Mouse (Mus musculus) A20 (cell line): ENCODE results near the gene Slc30a3.

ENCODE experiments used
- DNase-seq: peaks from one replicate; pipeline ENCODE4 v3.0.0-alpha.2; 2011; ENCODE audit warnings: low read depth, low spot score

Gene Slc30a3

DNA sequence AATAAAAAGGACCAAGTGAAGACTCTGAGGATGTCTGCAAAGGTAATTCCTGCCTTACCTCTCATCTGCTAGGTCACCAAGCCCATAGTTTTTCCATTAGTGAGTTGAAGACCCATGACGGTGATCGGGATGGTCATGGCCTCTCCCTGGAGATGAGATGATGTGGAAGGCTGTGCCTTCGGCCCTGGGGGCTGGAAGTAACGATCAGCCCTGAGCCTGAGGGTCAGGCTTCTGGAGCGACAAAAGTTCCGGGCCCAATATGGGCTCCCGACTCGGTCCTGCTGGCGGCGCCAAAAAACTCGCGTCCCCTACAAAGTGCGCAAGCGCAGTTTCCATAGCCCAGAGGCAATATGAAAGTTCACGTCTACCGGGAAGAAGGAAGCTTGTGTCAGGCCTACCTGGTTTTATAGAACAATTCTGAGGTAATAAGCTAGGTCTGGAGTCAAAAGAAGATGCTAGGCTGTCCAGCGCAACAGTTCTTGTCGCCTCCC, at the start of gene Slc30a3:
TSS of gene Slc30a3 (minus strand) at position 238 of the 491 bp plus-strand sequence.
- no peak for DNase-seq

DNA sequence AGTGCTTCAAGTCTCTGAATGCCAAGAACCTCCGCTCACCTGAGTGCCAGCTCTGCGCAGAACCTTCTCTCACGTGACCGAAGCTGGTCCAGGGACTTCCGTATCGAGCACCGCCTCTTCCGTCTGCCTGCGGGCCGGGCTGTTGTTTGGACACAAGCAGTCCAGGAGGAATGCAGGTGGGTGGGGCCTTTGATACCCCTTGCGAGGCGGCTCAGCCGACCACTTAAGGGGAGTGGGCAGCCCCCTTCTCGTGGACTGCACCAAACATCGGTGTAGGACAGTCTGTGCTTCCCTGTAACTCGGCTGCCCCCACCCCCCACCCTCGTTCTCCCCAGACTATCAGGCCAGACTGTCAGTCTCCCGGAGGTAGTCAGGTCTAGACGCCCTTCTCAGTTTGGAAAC, 46.1 kb upstream of the Slc30a3 start, which contains the start of gene Mpv17:
TSS of gene Mpv17 (minus strand) at position 100 of the 402 bp plus-strand sequence.
- DNase-seq, result peak; percentile 89

DNA sequence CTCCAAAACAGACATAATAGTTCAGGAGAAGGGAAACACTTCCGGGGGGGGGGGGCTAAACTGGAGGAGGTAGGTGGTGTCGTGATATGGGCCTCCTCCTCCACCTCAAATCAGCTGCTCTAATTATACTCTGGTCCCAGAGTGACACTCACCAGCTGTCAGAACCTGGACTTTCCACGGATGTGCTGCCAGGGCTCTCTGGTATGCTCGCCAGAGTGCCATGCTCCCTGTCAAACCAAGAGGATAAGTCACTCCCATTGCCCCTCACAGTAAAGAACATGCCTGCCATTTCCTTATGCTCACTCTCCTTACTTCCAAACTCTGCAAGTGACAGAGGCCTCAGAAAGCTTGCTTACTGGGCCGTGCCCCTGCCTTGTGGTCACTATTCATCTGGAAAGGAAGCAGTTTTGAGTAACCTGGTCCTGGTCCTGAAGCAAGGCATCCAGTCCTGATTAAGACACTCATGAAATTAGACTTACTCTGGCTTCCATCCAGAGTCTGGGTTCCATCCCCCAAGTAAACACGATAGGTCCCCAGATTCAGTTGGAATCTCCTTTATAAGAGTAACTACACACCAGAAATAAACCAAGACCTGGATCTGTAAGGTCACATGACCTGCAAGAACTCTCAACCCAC, 45.6 kb upstream of the Slc30a3 start:
- no peak for DNase-seq

DNA sequence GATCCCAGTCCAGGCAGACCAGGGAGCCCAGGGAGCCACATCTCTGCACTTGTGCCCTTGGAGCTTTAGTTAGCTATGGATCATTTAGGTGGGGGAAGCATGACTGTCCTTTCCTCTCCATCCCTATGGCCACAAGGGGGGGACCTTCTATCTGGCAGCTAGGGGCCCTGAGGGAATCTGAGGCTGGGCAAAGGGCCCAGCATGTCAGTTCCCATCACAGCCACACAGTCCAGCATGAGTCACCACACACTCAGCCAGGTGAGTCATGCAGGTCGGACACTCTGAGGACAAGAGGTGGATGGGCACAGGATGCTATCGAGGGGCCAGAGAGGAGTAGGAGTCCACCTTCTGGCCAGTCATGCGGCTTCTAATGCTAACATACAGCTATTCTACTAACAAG, 43.7 kb upstream of the Slc30a3 start:
- no peak for DNase-seq

DNA sequence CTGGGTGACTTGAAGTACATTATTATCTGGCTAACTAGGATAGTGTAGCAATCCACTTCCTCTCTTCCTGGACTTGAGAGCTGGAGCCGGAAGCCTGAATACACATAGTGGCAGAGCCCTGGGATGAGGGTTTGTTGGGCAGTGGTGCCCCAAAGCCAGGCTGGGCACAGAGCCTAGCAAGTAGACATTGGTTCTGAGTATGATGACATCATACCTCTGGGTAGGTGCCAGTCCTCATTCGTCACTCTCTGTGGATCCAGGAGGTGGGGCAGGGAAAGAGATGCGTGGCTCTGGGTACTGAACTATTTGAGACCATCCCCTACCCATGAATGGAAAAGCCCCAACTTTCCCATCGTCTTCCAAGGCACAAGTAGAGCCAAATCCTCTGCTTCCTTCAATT, 41.7 kb upstream of the Slc30a3 start:
- DNase-seq, result no peak

DNA sequence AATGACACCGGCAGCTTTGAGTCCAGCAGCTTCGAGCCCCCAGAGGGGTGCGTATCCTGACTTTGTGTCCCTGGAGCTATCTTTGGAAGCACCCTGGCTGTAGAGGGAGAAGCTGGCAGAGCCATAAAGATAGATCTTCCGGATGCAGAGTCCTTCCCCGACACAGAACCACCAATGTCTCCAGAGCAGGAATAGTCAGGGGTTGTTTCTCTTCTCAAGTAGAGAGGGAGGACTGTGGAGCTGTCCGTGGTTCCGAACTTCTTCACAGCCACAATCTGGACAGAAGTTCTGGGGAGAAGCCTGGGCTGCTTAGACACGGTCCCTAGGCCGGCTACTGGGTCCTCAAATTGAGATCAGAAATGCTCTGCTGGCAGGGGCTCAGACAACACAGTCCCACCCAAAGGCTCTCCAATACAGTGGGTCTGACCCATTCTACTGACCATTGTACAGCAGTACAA, 31.0 kb upstream of the Slc30a3 start:
- DNase-seq, result no peak

DNA sequence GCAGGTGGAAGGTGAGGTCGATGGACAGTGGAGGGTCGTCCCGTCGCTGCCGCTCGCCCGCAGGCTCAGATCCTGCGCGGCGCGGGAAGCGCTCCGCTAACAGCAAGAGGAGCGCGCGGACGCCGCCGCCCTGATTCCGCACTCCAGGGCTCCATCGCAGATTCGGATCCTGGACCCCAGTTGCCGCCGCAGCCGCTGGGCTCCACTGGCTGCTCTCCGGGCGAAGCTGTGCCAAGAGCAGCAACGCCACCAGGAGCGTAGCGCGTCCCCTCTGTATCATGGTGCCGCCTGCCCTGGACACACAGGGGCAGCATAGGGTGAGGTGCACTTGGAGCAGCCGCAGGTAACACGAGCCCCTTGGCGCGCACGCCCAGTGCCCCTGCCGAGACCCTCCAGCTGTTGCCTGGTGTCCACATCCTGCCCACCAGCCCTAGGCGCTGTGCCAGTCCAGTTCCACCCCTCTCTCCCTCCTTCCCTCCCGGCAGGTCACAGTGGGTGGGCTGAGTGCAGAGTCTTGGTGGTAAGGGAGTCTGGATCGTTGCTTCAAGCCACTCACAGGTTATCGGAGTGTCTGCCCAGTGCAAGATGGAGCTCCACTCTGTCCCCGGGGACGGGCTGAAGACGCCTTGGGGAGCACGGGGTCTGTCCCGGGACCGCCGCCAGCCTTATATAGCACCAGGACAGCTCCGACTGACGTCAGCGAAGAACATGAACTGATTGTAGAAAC, 30.4 kb upstream of the Slc30a3 start, which contains the start of gene Ucn:
TSS of gene Ucn (minus strand) at position 589 of the 727 bp plus-strand sequence.
- no peak for DNase-seq

DNA sequence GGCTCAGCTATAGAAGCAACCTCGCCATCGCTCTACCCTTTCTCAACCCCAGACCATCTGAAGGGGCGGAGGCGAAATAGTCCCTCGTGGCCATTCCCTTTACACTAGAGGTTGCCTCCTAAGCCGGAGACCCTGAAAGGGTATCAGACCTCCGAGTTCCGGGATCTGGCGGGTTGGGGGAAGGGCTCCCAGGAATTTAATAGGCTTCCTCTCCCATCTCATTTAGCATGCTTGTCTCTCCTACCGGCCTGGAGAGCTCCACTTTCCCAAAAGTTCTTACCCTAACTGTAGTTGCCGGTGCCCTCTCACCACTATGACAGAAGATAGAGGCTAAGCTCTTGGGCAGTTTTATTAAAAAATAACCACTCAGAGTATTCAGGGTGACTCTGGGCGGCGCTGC, 29.6 kb upstream of the Slc30a3 start:
- DNase-seq, result no peak

DNA sequence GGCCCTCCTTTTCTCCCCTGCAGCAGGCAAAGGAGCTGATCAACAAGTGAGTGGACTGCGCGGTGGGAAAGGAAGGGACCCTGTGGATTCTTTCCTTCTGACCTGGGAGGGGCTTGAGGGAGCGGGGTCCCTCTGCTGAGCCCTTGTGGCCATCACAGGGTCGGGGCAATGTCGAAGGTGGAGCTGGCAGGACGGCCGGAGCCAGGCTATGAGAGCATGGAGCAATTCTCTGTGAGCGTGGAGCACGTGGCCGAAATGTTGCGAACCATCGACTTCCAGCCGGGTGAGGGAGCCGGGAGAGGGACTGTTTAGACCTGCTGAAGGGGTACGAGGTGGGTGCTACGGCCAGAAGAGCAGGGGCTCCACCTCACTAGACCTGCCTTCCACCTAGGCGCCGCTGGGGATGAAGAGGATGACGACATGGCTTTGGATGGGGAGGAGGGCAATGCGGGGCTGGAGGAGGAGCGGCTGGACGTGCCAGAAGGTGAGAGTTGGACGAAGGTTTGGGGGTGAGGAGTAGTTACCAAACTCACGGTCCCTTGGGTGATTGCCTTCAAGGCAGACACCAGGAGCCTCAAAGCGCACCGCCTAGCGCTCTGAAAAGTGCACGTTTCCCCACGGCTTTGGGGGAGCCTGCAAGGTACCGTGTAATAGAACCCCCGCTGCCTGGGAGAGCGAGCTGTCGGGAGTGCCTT, 28.8 kb upstream of the Slc30a3 start:
- no peak for DNase-seq

DNA sequence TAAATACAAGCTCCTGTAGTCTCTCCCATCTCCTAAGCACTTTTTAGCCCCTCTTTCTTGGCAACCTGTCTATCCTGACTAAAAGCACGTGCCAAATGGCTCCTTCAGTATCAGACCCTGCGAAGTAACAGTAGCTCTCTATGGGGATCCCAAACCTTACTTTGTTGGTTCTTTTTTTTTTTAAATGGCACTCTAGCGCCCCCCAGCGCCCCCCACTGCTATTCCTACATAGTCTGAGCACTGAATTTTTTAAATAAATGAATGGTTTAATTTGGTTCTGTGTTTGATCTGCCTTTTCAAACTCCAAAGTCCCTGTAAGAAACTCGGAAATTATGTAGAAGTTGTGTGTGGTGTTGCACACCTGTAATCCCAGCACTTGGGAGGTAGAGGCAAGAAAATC, 18.0 kb upstream of the Slc30a3 start:
- DNase-seq, result peak; percentile 45

DNA sequence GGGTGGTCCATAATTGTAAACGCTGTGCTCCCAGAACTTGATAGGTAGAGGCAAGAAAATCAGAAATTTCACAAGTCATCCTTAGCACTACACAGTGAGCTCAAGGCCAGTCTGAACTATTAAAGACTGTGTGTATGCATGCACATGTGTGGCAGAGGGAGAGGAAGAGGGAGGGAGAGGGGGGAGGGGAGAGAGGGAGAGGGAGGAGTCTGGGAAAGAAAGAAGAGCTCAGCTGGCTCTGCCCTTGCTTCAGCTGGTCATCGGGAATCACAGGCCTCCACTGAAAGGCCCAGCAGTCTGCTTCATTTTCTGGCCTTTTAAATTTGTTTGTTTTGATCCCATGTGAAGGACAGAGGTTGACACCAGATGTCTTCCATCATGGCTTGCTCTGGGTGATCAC, 15.4 kb upstream of the Slc30a3 start:
- DNase-seq, result no peak

DNA sequence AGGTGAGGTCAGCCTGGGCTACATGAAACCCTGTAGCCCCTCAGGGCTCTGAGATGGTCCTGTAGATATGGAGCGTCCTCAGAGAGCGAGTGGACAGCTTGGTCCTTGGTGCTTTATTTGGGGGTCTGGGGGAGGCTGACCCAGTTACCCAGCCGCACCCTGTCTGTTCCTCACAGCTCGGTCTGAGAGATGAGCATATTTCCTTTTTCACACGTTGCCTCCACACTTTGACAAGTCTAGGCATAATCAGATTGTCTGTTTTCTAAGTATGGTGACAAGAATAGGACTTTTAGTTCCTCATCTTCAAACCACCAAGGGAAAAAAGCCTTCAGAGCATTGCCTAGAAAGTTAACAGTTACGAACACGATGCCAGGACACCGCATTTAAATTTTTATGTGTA, 13.1 kb upstream of the Slc30a3 start:
- peak; percentile 24 for DNase-seq

DNA sequence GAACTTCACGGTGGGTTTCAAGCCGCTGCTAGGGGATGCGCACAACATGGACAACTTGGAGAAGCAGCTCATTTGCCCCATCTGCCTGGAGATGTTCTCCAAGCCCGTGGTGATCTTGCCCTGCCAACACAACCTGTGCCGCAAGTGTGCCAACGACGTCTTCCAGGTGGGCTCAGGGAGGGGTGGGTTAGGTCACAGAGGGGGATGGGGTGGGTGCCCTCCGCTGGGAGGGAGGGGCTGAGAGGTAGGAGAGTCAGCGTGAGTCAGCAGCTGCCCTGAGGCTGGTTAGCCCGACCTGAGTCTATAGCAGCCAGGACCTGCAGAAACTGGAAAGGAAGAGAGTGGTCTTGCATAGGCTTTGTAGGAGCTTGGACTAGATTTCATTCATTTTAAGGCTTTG, 8.9 kb upstream of the Slc30a3 start:
- DNase-seq, result no peak

DNA sequence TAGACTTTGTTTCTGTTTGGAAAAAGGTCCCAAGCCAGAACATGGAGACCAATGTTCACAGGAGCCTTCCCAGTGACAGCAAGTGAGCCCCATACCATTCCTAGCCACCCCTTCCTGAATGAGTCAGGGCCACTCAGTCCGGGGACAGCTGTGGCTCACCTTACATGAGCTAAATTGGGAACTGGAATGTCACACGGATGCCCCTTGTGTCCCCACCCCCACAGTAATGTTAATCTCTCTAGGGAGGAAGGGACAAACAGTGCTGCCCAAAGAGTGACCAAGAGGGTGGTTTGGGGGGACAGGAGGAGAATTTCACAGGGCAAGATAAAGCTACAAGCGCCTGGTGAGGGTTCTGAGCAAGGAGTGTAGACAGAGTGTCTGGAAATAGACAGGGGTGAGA, 8.3 kb upstream of the Slc30a3 start, which contains the start of gene Trim54:
TSS of gene Trim54 (plus strand) at position 359 of the 400 bp plus-strand sequence.
- DNase-seq, result no peak

DNA sequence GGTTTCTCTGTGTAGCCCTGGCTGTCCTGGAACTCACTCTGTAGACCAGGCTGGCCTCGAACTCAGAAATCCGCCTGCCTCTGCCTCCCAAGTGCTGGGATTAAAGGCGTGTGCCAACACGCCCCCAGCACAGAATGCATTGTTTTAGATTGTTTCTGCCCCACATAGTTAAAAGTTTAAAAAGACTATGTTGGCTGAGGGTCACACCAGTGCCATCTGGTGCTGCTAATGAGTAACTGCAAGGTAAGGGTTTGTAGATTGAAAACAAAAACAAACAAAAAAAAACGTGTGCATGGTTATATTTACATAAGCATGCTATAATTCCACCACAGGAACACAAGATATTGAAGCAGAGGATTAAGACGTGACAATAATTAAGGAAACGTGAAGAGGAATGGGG, 2.7 kb upstream of the Slc30a3 start:
- peak; percentile 41 for DNase-seq

DNA sequence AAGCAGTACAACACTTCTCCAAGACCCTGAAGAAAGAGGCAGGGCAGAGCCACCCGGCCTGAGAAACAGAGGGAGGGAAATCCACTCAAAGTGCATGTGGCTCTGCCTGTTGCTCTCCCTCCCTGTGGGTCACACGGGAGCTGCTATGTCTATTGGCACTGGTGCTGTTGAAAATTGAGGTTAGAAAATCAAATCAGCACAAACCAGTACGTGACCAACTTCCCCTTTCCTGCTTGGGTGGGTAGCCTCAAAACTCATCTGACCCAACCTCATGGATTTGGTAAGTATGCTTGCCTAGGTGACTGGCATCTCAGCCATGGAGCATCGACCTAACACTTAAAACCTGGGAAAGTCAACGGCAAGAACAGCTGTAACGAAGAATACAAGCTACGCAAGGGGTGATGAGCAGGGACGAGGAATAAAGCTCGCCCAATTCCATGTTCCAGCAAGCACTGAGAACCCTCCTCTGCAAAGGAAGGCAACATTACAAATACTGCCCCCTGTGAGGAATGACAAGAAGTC, 2.2 kb downstream of the Slc30a3 start, which contains the start of gene Dnajc5g:
TSS of gene Dnajc5g (plus strand) at position 472 of the 522 bp plus-strand sequence.
- no peak for DNase-seq

DNA sequence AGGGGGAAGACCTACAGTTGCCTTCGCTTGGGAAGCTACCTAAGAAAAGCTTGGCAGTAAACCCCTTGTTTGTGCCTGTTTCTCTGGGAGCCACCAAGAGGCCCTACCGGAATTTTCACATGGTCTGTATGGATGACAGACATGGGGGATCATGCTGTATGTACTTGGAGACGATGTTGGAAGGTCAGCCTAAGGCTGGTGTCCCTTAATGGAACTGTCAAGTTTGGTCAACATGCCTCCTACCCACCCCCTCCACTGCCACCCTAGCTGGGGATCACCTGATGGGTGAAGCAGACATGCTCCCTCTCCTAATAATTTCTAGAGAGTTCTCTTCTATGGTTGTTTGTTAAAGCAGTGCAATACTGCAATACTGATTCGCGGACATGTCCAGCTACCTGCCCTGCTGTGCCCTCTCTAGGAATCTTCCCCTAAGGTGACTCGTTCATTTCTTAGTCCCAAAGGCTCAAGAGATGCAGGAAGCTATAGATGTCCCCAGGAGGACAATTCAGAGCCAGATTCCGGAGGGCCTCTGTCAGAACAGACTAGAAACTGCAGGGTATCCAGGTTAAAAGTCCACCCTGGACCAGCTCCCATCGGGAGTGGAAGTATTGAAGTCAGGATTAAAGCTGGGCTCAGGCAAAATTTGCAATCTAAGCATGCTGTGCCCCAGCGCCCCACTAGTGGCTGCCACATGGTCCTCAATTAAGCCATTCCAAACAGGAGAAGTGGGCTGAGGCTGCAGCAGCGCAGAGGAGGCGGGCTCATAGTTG, 12.1 kb downstream of the Slc30a3 start:
- DNase-seq, result no peak

DNA sequence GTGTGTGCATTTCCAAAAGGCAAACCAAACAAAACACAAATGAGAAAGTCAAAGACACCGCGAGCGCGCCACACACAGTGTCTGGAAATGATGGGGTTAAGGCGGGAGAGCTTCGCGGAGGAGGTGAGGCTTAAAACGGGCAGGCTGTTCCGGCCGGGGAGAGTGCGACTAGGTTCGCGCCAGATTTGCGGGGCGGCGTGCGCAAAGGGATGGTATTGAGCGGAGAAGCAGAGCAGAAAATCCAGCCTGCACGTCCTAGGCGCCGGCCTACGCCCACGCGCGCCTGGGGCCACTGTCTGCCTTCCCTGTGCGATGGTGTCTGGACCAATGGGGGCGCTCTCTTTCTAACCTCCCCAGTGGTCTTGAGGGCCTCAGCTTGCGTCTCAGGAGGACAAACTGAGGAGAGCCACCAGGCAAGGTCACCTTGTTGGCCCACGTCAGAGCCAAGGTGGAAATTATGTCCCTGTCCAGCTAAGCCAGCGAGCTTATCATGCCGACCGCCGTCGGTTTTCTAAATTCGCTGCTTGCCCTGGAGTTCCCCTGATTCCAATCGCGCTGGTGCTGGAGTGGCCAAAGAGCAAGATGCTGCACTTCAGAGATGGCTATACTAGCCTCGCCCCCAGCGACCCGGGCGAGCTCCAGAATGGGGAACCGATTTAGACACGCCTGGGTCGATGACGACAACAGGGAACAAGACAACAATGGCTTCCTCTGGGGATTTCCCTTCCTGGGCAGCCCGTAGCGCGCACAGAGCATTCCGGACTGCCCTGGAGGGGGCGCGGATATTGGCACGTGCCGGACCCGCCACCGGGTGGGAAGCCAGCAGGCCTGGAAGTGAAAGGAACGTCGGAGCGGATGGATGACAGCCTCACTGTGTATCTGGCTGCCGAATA, 13.0 kb downstream of the Slc30a3 start:
- DNase-seq, result peak; percentile 29

DNA sequence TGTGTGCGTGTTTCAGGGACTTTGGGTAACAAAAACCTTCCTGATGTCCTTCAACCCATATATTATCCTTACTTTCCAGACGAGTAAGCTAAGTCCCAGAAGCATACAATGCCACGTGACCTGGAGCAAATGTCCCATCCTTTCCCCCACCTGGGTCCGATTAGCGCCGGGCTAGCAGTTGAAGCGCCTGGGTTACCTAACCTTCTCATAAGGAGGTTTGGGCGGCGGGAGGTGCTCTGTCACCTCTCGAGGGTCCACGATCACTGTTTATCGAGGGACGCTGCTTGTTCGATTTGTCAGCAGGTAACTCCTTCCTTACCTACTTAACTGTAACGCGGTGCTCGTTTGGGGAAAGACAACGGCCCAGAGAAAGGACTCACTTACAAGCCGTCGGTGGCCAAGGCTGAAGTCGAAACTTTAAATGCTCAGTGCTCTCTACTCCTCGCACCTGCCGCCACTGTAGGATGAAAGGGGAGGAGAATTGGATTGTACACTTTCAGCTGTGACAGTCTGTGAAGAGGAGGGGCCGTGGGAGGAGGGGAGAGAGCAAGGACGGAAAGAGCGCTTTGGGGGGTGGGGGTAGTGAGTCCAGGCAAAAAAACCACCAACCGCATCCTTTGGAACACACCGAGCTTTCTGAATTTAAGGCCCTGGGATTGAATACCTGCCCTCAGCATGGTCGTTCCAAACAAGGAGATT, 13.8 kb downstream of the Slc30a3 start:
- DNase-seq, result no peak
